Mouse (Mus musculus) brown adipose tissue, adult 24 weeks (tissue): ENCODE data around the gene Ovol2. TPM values are rescaled to one million over a fixed set of nuclear protein-coding genes. Genes with fewer than 3 reads are reported as not detected.
"Not testable (repeated sequence)": the region's sequence is repeated elsewhere in the genome, so short reads cannot be mapped to it uniquely, and the experiment has no call there.

ENCODE experiments used
- H3K27ac ChIP-seq: fragments of 200-500 bp; replicated peaks from 2 replicates; pipeline ENCODE4 v1.5.1; 2012; ENCODE audit warnings: low read depth, mild to moderate bottlenecking, low read length
- H3K4me1 ChIP-seq: fragments of 200-500 bp; 2 replicates; pipeline ENCODE4 v1.6.1; 2012; ENCODE audit warnings: low read length, mixed read lengths; ENCODE audit not compliant: control insufficient read depth, insufficient read depth, insufficient read length
- H3K4me3 ChIP-seq: fragments of 200-500 bp; 2 replicates; pipeline ENCODE4 v1.5.1; 2012; ENCODE audit warnings: low read depth, mild to moderate bottlenecking, low read length, moderate library complexity; ENCODE audit not compliant: insufficient read depth
- polyA plus RNA-seq: library from polyadenylated mRNA; stranded (reverse); fragments of >200 nt; gene quantifications from 2 replicates; pipeline ENCODE4 v1.2.4, GENCODE M21; 2012; ENCODE audit not compliant: missing spikeins, insufficient read depth, insufficient read length

Ovol2 gene
- not detected in 2 replicates for polyA plus RNA-seq

- Histone ChIP-seq H3K4me3 (peak within 1 kb of the TSS; percentile 59), H3K27ac (no peak within 1 kb of the TSS), H3K4me1 (no peaks in the 10 kb centered on the region; the same call in 1 of the 2 replicates)
These were observed at the start of gene Ovol2 for GRCm38 (mm10) chr2:144331401-144332302. Gene Ovol2 (minus strand): TSS chr2:144332146.

- H3K4me3 ChIP-seq, result no peak overlapping the region
- no peak overlapping the region for H3K27ac ChIP-seq
- H3K4me1 ChIP-seq, result 0 out of 2 replicates have a peak, but pooled peaks cover 3% of the 10 kb centered on the region
These were observed 49.8 kb upstream of the Ovol2 start for GRCm38 (mm10) chr2:144381741-144382140.

- no peak overlapping the region for H3K4me3 ChIP-seq
- H3K27ac ChIP-seq, result no peak overlapping the region
- 0 out of 2 replicates have a peak, but pooled peaks cover 3% of the 10 kb centered on the region for H3K4me1 ChIP-seq
These were observed 49.3 kb upstream of the Ovol2 start for GRCm38 (mm10) chr2:144381293-144381692.

GRCm38 (mm10) chr2:144375063-144375703 is 43.2 kb upstream of the Ovol2 start:
- H3K27ac ChIP-seq, result no peak overlapping the region
- no peak overlapping the region for H3K4me3 ChIP-seq
- H3K4me1 ChIP-seq, result no peaks in the 10 kb centered on the region; the same call in 1 of the 2 replicates

- H3K27ac ChIP-seq, result no peak overlapping the region
- no peak overlapping the region for H3K4me3 ChIP-seq
- H3K4me1 ChIP-seq, result peaks cover 3% of the 10 kb centered on the region; the same call in 1 of the 2 replicates
These were observed 41.1 kb upstream of the Ovol2 start for GRCm38 (mm10) chr2:144373063-144373462.

DNA sequence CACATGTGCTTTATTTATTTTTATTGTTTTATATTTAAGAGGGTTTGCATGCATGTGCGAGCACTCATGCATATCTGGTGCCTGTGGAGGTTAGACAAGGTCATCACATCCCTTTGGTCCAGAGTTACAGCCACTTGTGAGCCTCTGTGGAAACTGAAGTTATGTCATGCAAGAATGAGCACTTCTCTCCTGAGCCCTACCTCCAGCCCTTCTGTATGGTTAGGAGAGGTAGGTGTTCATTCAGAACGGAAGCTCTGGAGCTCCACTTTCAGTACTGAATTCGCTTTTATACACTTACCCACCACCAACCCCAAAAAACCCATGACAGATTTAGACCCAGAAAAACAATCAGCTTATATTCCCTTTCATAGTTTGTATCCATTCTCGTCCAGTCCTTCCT is 39.6 kb upstream of the Ovol2 start:
- Histone ChIP-seq H3K4me3 (no peak overlapping the region), H3K27ac (no peak overlapping the region), H3K4me1 (peaks cover 3% of the 10 kb centered on the region; the same call in 1 of the 2 replicates)

- H3K4me3 ChIP-seq, result peak overlapping the region; percentile 95
- H3K4me1 ChIP-seq, result peaks cover 3% of the 10 kb centered on the region; the same call in 1 of the 2 replicates
- peak overlapping the region; percentile 80 for H3K27ac ChIP-seq
These were observed 37.6 kb upstream of the Ovol2 start for GRCm38 (mm10) chr2:144369511-144369910.

- H3K27ac ChIP-seq, result peak overlapping the region; percentile 80
- peak overlapping the region; percentile 95 for H3K4me3 ChIP-seq
- H3K4me1 ChIP-seq, result peaks cover 3% of the 10 kb centered on the region; the same call in 1 of the 2 replicates
These were observed 37.1 kb upstream of the Ovol2 start for GRCm38 (mm10) chr2:144369020-144369421.

GRCm38 (mm10) chr2:144368400-144369019 is 36.6 kb upstream of the Ovol2 start, which contains the start of the genes Kat14 and Pet117:
Gene Kat14 (plus strand): TSS chr2:144368983.
Gene Pet117 (plus strand): TSS chr2:144368996.
- H3K4me1 ChIP-seq, result peaks cover 3% of the 10 kb centered on the region; the same call in 1 of the 2 replicates
- H3K27ac ChIP-seq, result peak within 1 kb of the TSS; percentile 89
- peak within 1 kb of the TSS; percentile 95 for H3K4me3 ChIP-seq

DNA sequence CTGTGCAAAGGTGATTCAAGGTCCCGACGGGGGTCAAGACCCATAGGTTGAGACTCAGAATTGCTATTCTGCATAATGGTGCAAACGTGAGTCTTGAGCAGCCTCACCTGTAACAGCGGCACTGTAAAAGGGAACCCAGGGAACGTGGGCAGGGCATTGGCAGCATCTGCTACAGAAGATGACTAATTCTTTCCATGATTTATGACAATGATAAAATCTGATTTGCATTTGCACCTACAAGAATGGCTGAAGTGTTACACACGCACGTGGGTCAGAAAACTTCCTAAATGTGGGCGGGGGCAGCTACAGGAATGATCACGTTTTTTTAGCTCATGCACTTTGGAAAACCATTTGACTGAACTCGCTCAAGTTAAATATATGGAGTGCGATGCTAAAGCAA is 20.9 kb upstream of the Ovol2 start:
- H3K27ac ChIP-seq, result no peak overlapping the region
- no peak overlapping the region for H3K4me3 ChIP-seq
- H3K4me1 ChIP-seq, result no peaks in the 10 kb centered on the region

GRCm38 (mm10) chr2:144348525-144348924 is 16.6 kb upstream of the Ovol2 start:
- H3K4me1 ChIP-seq, result no peaks in the 10 kb centered on the region
- no peak overlapping the region for H3K27ac ChIP-seq
- no peak overlapping the region for H3K4me3 ChIP-seq

DNA sequence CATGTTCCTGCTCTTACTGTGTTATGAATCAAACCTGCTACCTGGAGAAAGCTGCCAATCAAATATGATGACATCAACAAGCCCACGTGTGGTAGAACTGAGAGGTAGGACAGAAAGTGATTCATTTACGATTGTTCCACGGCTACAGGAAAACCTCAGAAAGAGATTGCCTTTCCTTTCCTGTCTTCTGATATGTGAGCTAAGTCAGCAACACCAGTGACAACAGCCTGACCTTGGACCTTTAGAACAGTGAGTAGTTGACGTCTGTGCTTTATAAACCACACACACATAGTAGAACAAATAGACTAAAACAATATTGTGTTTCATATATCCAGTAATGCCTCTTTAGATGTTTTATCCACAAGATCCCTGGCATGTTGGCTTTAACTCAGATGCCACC is 11.2 kb upstream of the Ovol2 start:
- Histone ChIP-seq H3K4me1 (no peaks in the 10 kb centered on the region), H3K4me3 (no peak overlapping the region), H3K27ac (no peak overlapping the region)

GRCm38 (mm10) chr2:144338149-144338548 is 6.2 kb upstream of the Ovol2 start:
- not testable (repeated sequence) for H3K4me3 ChIP-seq, H3K27ac ChIP-seq, H3K4me1 ChIP-seq

DNA sequence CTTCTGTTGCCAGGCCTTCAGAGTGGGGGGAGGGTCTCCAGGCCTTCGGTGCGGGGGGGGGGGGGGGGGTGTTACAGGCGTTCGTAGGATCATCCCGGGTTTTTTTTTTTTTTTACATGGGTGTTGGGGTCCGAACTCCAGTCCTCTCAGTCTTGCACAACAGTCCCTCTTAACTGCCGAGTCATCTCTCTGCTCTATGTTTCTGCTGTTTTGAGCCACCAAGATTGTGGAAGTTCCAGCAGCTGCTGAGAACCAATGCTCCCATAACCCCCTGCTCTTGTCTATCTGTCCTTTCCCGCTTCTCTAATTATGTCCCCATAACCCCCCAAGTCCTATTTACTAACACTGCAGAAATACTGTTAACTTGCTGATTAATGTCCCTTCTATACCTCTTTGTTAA is 5.8 kb upstream of the Ovol2 start:
- Histone ChIP-seq H3K27ac (no peak overlapping the region), H3K4me1 (no peaks in the 10 kb centered on the region), H3K4me3 (no peak overlapping the region)

DNA sequence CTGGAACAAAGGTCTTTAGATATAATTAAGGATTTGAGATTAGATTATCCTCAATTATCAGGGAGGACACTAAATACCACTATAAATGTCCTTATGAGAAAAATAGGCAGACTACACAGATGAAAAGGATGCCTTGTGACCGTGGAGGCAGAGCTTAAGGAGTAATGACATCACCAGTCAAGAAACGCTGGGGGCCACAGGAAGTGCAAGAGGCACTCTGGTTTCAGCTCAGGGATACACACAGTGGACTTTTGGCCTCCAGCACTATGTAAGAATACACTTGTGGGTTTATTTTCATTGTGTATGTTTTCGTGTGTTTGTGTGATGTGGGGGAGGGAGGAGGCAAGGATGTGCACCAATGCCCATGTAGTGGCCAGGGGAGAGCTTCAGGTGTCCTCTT is 5.3 kb upstream of the Ovol2 start:
- H3K4me1 ChIP-seq, result no peaks in the 10 kb centered on the region
- H3K4me3 ChIP-seq, result no peak overlapping the region
- no peak overlapping the region for H3K27ac ChIP-seq
